Mouse (Mus musculus) kidney, embryonic 14.5 days (tissue): ENCODE results near the gene Mospd3. TPM values are rescaled to one million over a fixed set of nuclear protein-coding genes. Genes with fewer than 3 reads are reported as not detected.

Experiments used
- ATAC-seq: fragments of 200-750 bp; cut with Nextera tagmentation; 2 replicates; pipeline ENCODE4 v1.8.0; 2017; ENCODE audit warnings: moderate number of reproducible peaks, mild to moderate bottlenecking, moderate TSS enrichment, moderate library complexity; ENCODE audit not compliant: low FRiP score, low TSS enrichment
- H3K27ac ChIP-seq: fragments of 300-500 bp; sonication (generic); 2 replicates; pipeline ENCODE4 v1.5.1; 2014; ENCODE audit warnings: low read depth, mild to moderate bottlenecking, low read length, moderate library complexity, mixed read lengths
- H3K27me3 ChIP-seq: fragments of 300-500 bp; sonication (generic); 2 replicates; pipeline ENCODE4 v1.6.1; 2014; ENCODE audit warnings: mild to moderate bottlenecking, low read length; ENCODE audit not compliant: control insufficient read depth, insufficient read depth
- H3K36me3 ChIP-seq: fragments of 300-500 bp; sonication (generic); 2 replicates; pipeline ENCODE4 v1.6.1; 2014; ENCODE audit warnings: low read length, mixed read lengths; ENCODE audit not compliant: control insufficient read depth, insufficient read depth
- H3K4me1 ChIP-seq: fragments of 300-500 bp; sonication (generic); 2 replicates; pipeline ENCODE4 v1.6.1; 2014; ENCODE audit warnings: low read length, mixed read lengths; ENCODE audit not compliant: control insufficient read depth, insufficient read depth
- H3K4me2 ChIP-seq: fragments of 300-500 bp; sonication (generic); replicated peaks from 2 replicates; pipeline ENCODE4 v1.6.1; 2014; ENCODE audit warnings: low read depth, mild to moderate bottlenecking, low read length
- H3K4me3 ChIP-seq: fragments of 300-500 bp; sonication (generic); 2 replicates; pipeline ENCODE4 v1.5.1; 2014; ENCODE audit warnings: mild to moderate bottlenecking, low read length
- H3K9ac ChIP-seq: fragments of 300-500 bp; sonication (generic); 2 replicates; pipeline ENCODE4 v1.6.1; 2014; ENCODE audit warnings: low read depth, mild to moderate bottlenecking, low read length, moderate library complexity
- H3K9me3 ChIP-seq: fragments of 300-500 bp; sonication (generic); 2 replicates; pipeline ENCODE4 v1.6.1; 2016; ENCODE audit warnings: low read length; ENCODE audit not compliant: control insufficient read depth
- WGBS: fragments of 180-500 bp; shearing (Covaris S2); extraction: QIAGEN DNeasy Blood & Tissue Kit; methylation state at CpG from one replicate; pipeline ENCODE4 v1.1.7; 2014; 5-methylcytosine and 5-hydroxymethylcytosine counted together
- polyA plus RNA-seq: library from polyadenylated mRNA; unstranded; fragments of >200 nt; fragmentation: Nextera tagmentation; extraction: Ambion mirVana; gene quantifications from 2 replicates; pipeline ENCODE4 v1.2.1, GENCODE M21; 2014

Gene Mospd3
- polyA plus RNA-seq, 1 experiment from 2014 or later: 27.6 TPM

DNA sequence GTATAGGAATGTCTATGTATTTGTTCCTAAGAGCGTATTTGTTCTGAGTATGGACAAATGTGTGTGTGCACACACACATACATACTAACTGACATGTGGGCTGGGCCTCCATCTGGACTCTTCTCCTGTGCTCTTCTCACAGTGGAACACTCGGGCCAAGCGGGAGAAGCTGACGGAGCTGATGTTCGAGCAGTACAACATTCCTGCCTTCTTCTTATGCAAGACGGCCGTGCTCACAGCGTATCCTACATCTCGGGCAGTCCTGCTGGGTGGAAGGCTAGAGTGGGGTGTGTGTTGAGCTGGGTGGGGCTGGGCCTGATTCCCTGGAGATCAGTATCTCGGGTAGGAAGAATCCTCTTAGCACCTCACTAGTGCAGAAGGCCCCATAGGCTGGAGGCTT is 37.9 kb downstream of the Mospd3 start:
- 70% methylated on average over 10 of the region's 10 CpGs for WGBS
- no peak overlapping the region for H3K4me3 ChIP-seq
- ATAC-seq: no peak

DNA sequence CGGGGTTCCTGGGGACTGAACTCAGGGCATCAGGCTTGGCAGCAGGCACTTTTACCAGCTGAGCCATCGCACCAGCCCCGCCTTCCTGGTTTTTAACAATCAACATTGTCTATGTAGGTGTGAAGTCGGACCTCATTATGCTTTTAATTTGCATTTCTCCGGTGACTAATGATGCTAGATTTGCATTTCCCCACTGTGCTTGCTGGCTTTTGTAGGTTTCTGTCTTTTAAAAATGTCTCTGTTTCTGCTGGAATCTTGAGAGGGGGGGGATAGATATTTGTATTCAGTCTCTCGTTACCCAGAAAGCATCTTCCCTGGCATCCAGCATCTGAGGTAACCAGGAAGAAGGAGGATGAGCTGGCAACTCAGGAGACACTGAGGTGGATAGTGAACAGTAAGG is 39.3 kb downstream of the Mospd3 start:
- Histone ChIP-seq H3K36me3 (no peaks in the 10 kb centered on the region), H3K4me3 (no peak overlapping the region), H3K9ac (no peak overlapping the region), H3K27ac (no peak overlapping the region), H3K9me3 (no peaks in the 10 kb centered on the region), H3K4me1 (no peaks in the 10 kb centered on the region), H3K27me3 (no peaks in the 10 kb centered on the region), H3K4me2 (no peak overlapping the region)
- no peak for ATAC-seq
- 76% methylated on average over 6 of the region's 6 CpGs for WGBS

More for the DNA sequence above, 37.9 kb downstream of the Mospd3 start:
- H3K4me1 ChIP-seq: no peaks in the 10 kb centered on the region
- H3K9me3 ChIP-seq: no peaks in the 10 kb centered on the region
- no peak overlapping the region for H3K9ac ChIP-seq
- H3K27me3 ChIP-seq: no peaks in the 10 kb centered on the region
- H3K36me3 ChIP-seq: no peaks in the 10 kb centered on the region
- no peak overlapping the region for H3K27ac ChIP-seq
- no peak overlapping the region for H3K4me2 ChIP-seq

DNA sequence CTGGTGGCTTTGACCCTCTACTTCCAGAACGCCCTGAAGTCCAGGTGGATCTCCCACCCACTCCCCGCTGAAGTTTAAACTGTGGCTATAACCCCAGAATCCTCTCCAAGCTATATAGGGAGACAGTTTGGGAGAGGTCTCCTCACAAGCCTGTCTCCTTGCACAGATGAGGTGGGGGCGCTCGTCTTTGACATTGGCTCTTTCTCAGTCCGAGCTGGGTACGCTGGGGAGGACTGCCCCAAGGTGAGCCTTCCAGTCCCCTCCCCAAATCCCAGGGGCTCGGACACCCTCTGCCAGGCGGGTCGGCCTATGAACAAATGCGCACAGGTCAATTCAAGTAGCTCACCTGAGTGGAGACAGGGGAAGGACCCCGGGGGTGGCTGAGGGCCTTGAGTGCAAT is 47.0 kb downstream of the Mospd3 start:
- 42% methylated on average over 11 of the region's 11 CpGs for WGBS
- Histone ChIP-seq H3K4me3 (no peak overlapping the region), H3K4me2 (no peak overlapping the region)

DNA sequence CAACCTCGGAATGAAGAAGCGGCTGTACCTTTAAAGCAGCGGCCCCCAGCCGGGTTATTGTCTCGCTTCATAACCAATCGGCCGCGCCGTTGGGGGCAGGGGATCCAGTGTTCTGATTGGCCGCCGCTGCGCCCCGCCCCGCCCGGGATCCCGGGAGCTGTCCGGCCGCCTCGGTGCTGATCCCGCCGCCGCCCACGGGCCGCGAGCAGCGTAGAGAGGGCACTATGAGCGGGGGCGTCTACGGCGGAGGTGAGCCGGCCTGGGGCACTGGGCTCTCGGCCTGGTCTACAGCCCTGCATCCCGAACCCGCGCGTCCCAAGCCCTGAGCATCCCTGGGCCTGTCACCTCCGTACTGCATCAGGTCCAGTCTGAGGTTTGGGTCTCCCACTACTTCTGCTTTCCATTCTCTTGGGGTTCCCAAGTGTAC is 47.4 kb downstream of the Mospd3 start, which contains the start of gene Actl6b:
Gene Actl6b (plus strand): TSS at position 107 of the 427 bp plus-strand sequence.
- Histone ChIP-seq H3K9me3 (no peaks in the 10 kb centered on the region), H3K9ac (no peak within 1 kb of the TSS), H3K36me3 (no peaks in the 10 kb centered on the region), H3K4me1 (no peaks in the 10 kb centered on the region), H3K4me2 (peak within 1 kb of the TSS; percentile 37), H3K27me3 (peaks cover 10% of the 10 kb centered on the region; the same call in 1 of the 2 replicates), H3K4me3 (peak within 1 kb of the TSS; percentile 17; the same call in 1 of the 2 replicates), H3K27ac (no peak within 1 kb of the TSS)
- WGBS: 1% methylated on average over 35 of the region's 37 CpGs
- peak; percentile 83 for ATAC-seq

More for the DNA sequence above, 47.0 kb downstream of the Mospd3 start:
- Histone ChIP-seq H3K9me3 (no peaks in the 10 kb centered on the region), H3K9ac (no peak overlapping the region), H3K27ac (no peak overlapping the region), H3K27me3 (peaks cover 10% of the 10 kb centered on the region; the same call in 1 of the 2 replicates), H3K36me3 (no peaks in the 10 kb centered on the region), H3K4me1 (no peaks in the 10 kb centered on the region)
- ATAC-seq: peak; percentile 20; the same call in 1 of the 2 replicates

DNA sequence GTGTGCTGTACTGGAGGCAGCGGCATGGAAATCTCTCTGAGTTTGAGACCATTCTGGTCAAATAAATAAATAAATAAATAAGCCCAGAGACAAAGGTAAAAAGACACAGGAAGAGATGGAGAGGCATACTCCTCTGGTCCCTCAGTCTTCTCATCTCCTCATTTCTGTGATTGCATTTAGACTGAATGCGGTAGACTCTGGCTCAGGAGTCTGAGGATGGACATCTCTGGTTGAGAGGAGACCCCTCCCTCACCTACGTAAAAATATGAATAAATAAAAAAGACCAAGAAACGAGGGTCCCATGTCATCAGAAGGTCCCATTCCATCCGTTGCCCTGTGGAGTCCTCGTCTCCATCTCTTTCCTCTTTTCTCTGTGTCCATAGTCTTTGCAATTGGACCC is 47.9 kb downstream of the Mospd3 start:
- 31% methylated on average over 6 of the region's 6 CpGs for WGBS
- Histone ChIP-seq H3K4me1 (no peaks in the 10 kb centered on the region), H3K4me3 (peak overlapping the region; percentile 17; the same call in 1 of the 2 replicates), H3K9ac (no peak overlapping the region), H3K9me3 (no peaks in the 10 kb centered on the region), H3K27me3 (peaks cover 10% of the 10 kb centered on the region; the same call in 1 of the 2 replicates), H3K27ac (no peak overlapping the region), H3K36me3 (no peaks in the 10 kb centered on the region), H3K4me2 (peak overlapping the region; percentile 37)
- no peak for ATAC-seq

DNA sequence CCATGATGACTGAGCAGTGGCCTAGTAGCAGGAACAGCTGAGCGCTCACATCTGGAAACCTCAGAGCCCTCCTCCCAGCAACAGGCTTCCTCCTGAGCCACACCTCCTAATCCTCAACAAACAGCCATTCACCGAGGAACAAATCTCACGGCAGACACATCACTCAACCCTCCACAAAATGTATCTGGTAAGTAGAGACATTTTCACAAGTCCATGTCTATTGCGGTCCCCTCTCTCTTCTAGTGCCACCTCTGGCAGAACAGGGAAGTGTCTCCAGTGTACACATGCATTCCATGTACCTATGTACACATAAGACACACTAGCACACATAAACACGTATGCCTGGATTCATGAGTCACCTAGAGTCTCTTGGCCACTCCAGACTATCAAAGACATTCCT is 49.7 kb downstream of the Mospd3 start:
- ATAC-seq: no peak
- Histone ChIP-seq H3K27me3 (peaks cover 10% of the 10 kb centered on the region; the same call in 1 of the 2 replicates), H3K27ac (no peak overlapping the region), H3K9me3 (no peaks in the 10 kb centered on the region), H3K4me1 (no peaks in the 10 kb centered on the region), H3K4me3 (no peak overlapping the region), H3K4me2 (no peak overlapping the region), H3K9ac (no peak overlapping the region), H3K36me3 (no peaks in the 10 kb centered on the region)
- 76% methylated on average over 5 of the region's 5 CpGs for WGBS

DNA sequence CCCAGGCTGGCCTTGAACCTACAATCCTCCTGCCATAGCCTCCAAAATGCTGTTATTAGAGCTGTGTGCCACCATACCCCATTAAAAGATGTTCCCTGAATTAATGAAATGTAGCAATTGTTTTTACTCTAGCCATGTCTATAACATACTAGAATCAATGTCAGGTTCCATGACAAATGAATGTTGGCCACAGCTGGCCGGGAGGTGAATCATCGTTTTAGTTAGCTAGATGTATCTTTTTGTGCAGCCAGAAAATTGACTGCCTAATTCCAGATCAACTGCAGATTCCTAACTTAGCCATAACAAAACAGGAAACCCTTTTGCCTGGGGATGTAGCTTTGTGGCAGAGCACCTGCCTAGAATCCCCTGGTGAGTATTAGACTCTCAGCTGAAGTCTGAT is 51.0 kb downstream of the Mospd3 start:
- Histone ChIP-seq H3K9ac (no peak overlapping the region), H3K4me2 (no peak overlapping the region), H3K4me3 (no peak overlapping the region), H3K27ac (no peak overlapping the region), H3K36me3 (no peaks in the 10 kb centered on the region), H3K27me3 (peaks cover 10% of the 10 kb centered on the region; the same call in 1 of the 2 replicates), H3K4me1 (no peaks in the 10 kb centered on the region), H3K9me3 (no peaks in the 10 kb centered on the region)
- 91% methylated on average over 2 of the region's 2 CpGs for WGBS
- ATAC-seq: no peak

Other genes with a start within 250 kb of the Mospd3 start
- gene Zan, start 124.0 kb downstream of the Mospd3 start, polyA plus RNA-seq: 0.17 and 0.60 TPM in 2 replicates
- gene Pop7, start 98.5 kb downstream of the Mospd3 start, polyA plus RNA-seq: 57.8 and 69.5 TPM in 2 replicates
- gene Gigyf1, start 82.5 kb downstream of the Mospd3 start, polyA plus RNA-seq: 16.0 and 18.6 TPM in 2 replicates
- gene Epo, start 67.8 kb downstream of the Mospd3 start, polyA plus RNA-seq: not detected in 2 replicates
- 427 and 433 TPM in 2 replicates for gene Gnb2, start 67.5 kb downstream of the Mospd3 start, polyA plus RNA-seq
- gene Actl6b, start 47.5 kb downstream of the Mospd3 start, polyA plus RNA-seq: not detected in 2 replicates
- gene Tfr2, start 31.2 kb downstream of the Mospd3 start, polyA plus RNA-seq: 0.43 and 1.0 TPM in 2 replicates
- 96.0 and 97.6 TPM in 2 replicates for gene Pcolce, start 12.7 kb upstream of the Mospd3 start, polyA plus RNA-seq
- not detected in 2 replicates for gene Fbxo24, start 27.9 kb upstream of the Mospd3 start, polyA plus RNA-seq
- gene Lrch4, start 28.1 kb upstream of the Mospd3 start, polyA plus RNA-seq: 37.6 and 43.2 TPM in 2 replicates
- gene Gm20605, start 28.1 kb upstream of the Mospd3 start, polyA plus RNA-seq: 5.7 and 12.5 TPM in 2 replicates
- 9.3 and 10.1 TPM in 2 replicates for gene Sap25, start 40.3 kb upstream of the Mospd3 start, polyA plus RNA-seq
- gene Irs3, start 44.7 kb upstream of the Mospd3 start, polyA plus RNA-seq: 0.43 and 0.84 TPM in 2 replicates
- 14.4 and 14.8 TPM in 2 replicates for gene Agfg2, start 83.7 kb upstream of the Mospd3 start, polyA plus RNA-seq
- gene Nyap1, start 140.5 kb upstream of the Mospd3 start, polyA plus RNA-seq: 0.56 and 1.1 TPM in 2 replicates
- gene Tsc22d4, start 144.7 kb upstream of the Mospd3 start, polyA plus RNA-seq: 104 and 121 TPM in 2 replicates
- 41.6 and 54.8 TPM in 2 replicates for gene Ppp1r35, start 177.8 kb upstream of the Mospd3 start, polyA plus RNA-seq
- gene Mepce, start 186.6 kb upstream of the Mospd3 start, polyA plus RNA-seq: 11.8 and 16.4 TPM in 2 replicates
- gene Zcwpw1, start 186.7 kb upstream of the Mospd3 start, polyA plus RNA-seq: 21.8 and 27.4 TPM in 2 replicates
- 1.1 and 1.2 TPM in 2 replicates for gene Pilra, start 235.2 kb upstream of the Mospd3 start, polyA plus RNA-seq